Mouse (Mus musculus) lung, embryonic 16.5 days (tissue): ENCODE results near the gene Mef2c. TPM values are rescaled to one million over a fixed set of nuclear protein-coding genes. Genes with fewer than 3 reads are reported as not detected.
A peak's percentile ranks its signal among the peaks of the same experiment; 100 is the strongest.

Experiments used
- ATAC-seq: fragments of 200-750 bp; cut with Nextera tagmentation; 2 replicates; pipeline ENCODE4 v1.8.0; 2017; ENCODE audit warnings: low read depth, mild to moderate bottlenecking, moderate library complexity
- H3K27ac ChIP-seq: fragments of 300-500 bp; sonication (generic); 2 replicates; pipeline ENCODE4 v1.5.1; 2014; ENCODE audit warnings: mild to moderate bottlenecking, control low read depth, low read length
- H3K27me3 ChIP-seq: fragments of 300-500 bp; sonication (generic); 2 replicates; pipeline ENCODE4 v1.6.1; 2014; ENCODE audit warnings: low read depth, low read length, mixed read lengths; ENCODE audit not compliant: control insufficient read depth, insufficient read depth
- H3K36me3 ChIP-seq: fragments of 300-500 bp; sonication (generic); 2 replicates; pipeline ENCODE4 v1.6.1; 2014; ENCODE audit warnings: low read length; ENCODE audit not compliant: control insufficient read depth, insufficient read depth
- H3K4me1 ChIP-seq: fragments of 300-500 bp; sonication (generic); replicated peaks from 2 replicates; pipeline ENCODE4 v1.6.1; 2014; ENCODE audit warnings: low read length, mixed read lengths; ENCODE audit not compliant: control insufficient read depth, insufficient read depth
- H3K4me2 ChIP-seq: fragments of 300-500 bp; sonication (generic); 2 replicates; pipeline ENCODE4 v1.6.1; 2014; ENCODE audit warnings: low read depth, low read length, control low read depth
- H3K4me3 ChIP-seq: fragments of 300-500 bp; sonication (generic); 2 replicates; pipeline ENCODE4 v1.5.1; 2014; ENCODE audit warnings: mild to moderate bottlenecking, low read length, control low read depth
- H3K9ac ChIP-seq: fragments of 300-500 bp; sonication (generic); 2 replicates; pipeline ENCODE4 v1.6.1; 2014; ENCODE audit warnings: low read length, control low read depth
- H3K9me3 ChIP-seq: fragments of 300-500 bp; sonication (generic); 2 replicates; pipeline ENCODE4 v1.6.1; 2016; ENCODE audit warnings: low read length; ENCODE audit not compliant: control insufficient read depth
- WGBS: fragments of 180-500 bp; shearing (Covaris S2); extraction: QIAGEN DNeasy Blood & Tissue Kit; methylation state at CpG from one replicate; pipeline ENCODE4 v1.1.7; 2014; 5-methylcytosine and 5-hydroxymethylcytosine counted together
- polyA plus RNA-seq: library from polyadenylated mRNA; unstranded; fragments of >200 nt; fragmentation: Nextera tagmentation; extraction: Ambion mirVana; gene quantifications from 2 replicates; pipeline ENCODE4 v1.2.1, GENCODE M21; 2015

Gene Mef2c
- polyA plus RNA-seq, 1 experiment from 2014 or later, result 67.2 TPM

GRCm38 (mm10) chr13:83637666-83638065 is 133.8 kb downstream of the Mef2c start:
- H3K27me3 ChIP-seq, result no peaks in the 10 kb centered on the region
- H3K4me2 ChIP-seq, result no peak overlapping the region
- no peaks in the 10 kb centered on the region for H3K9me3 ChIP-seq
- H3K4me1 ChIP-seq, result no peaks in the 10 kb centered on the region
- H3K4me3 ChIP-seq, result no peak overlapping the region
- no peak for ATAC-seq
- H3K36me3 ChIP-seq, result no peaks in the 10 kb centered on the region; the same call in 1 of the 2 replicates
- H3K27ac ChIP-seq, result no peak overlapping the region
- 95% methylated on average over 3 of the region's 3 CpGs for WGBS
- H3K9ac ChIP-seq, result no peak overlapping the region

DNA sequence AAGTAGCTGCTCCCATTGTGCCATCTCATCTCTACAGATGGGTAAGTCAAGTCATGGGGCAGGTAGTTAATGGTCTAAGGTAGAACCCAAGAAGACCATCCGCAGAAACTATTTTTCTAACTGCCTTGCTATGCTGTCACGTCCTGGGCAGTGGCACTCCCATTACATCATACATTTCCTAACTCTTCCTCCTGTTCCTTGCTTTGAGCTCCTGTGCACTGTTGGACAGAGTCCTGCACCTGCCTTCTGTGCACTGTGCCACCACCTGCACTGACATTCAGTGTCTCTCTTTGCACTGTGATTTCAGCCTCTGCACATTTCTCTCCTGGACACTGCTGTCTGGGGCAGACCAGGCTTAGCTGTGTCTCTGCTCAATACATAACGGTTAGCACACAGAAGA is 134.9 kb downstream of the Mef2c start:
- Histone ChIP-seq H3K9me3 (no peaks in the 10 kb centered on the region), H3K9ac (no peak overlapping the region), H3K4me1 (no peaks in the 10 kb centered on the region), H3K27me3 (no peaks in the 10 kb centered on the region), H3K4me2 (no peak overlapping the region), H3K27ac (no peak overlapping the region), H3K4me3 (no peak overlapping the region), H3K36me3 (no peaks in the 10 kb centered on the region)
- WGBS, result 78% methylated on average over 3 of the region's 3 CpGs
- ATAC-seq, result no peak

- Histone ChIP-seq H3K9ac (no peak overlapping the region), H3K4me2 (no peak overlapping the region), H3K4me1 (no peaks in the 10 kb centered on the region; the same call in 1 of the 2 replicates), H3K27me3 (no peaks in the 10 kb centered on the region), H3K9me3 (no peaks in the 10 kb centered on the region), H3K4me3 (no peak overlapping the region), H3K27ac (no peak overlapping the region), H3K36me3 (peaks cover 4% of the 10 kb centered on the region; the same call in 1 of the 2 replicates)
- ATAC-seq, result no peak
- WGBS, result 75% methylated on average over 3 of the region's 3 CpGs
These were observed 145.2 kb downstream of the Mef2c start for GRCm38 (mm10) chr13:83649051-83649450.

DNA sequence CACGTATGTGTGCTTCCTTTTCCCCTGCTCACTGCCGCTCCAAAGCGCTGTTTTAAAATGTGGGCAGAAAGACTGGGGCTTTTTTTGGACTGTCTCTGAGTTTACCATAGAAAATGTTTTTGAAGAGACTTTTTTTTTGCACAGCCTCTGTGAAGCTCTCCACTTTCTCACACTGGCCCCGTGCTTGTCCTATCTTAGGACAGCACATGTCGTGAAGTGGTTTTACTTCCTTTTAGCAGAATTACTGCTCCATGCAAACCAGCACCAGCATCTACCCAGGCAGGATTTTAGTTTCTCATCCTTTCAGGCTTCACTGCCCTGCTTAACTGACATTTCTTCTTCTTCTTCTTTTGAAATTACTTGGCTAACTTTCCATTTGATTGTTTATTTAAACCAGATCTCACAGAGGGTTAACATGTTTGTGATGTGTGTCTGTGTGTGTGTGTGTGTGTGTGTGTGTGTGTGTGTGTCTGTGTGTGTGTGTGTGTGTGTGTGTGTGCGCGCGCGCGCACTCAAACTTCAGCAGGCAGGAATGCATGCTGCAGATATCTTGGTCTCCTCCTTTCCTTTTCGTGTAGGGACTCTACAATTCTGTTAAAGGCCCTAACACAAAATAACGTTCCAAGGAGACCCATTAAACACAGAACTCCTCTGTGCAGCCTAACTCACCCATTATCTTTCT is 146.1 kb downstream of the Mef2c start:
- Histone ChIP-seq H3K36me3 (peaks cover 4% of the 10 kb centered on the region; the same call in 1 of the 2 replicates), H3K4me2 (no peak overlapping the region), H3K9me3 (no peaks in the 10 kb centered on the region), H3K4me1 (no peaks in the 10 kb centered on the region; the same call in 1 of the 2 replicates), H3K27ac (no peak overlapping the region), H3K27me3 (no peaks in the 10 kb centered on the region), H3K9ac (no peak overlapping the region), H3K4me3 (no peak overlapping the region)
- WGBS, result 60% methylated on average over 12 of the region's 12 CpGs
- ATAC-seq, result peak; percentile 38; the same call in 1 of the 2 replicates

DNA sequence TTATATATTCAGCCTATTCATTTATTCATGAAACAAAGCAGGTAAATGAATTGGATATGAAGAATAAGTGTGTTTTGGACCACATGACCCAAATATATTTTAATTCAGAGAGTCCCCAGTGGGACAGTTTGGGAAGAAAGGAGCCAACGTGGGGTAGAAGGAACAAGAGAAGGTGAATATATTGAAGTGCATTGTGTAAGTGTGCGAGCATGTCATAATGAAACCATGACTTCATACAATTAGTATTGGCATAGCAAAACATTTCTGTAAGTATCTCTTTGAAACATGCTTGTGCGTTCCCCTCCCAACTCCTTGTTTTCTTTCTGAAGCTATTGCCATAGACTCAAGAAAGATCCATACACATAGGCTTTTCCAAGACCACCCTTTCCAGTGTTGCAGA is 147.0 kb downstream of the Mef2c start:
- Histone ChIP-seq H3K27ac (no peak overlapping the region), H3K9me3 (no peaks in the 10 kb centered on the region), H3K4me3 (no peak overlapping the region), H3K4me1 (no peaks in the 10 kb centered on the region; the same call in 1 of the 2 replicates), H3K9ac (no peak overlapping the region), H3K27me3 (no peaks in the 10 kb centered on the region), H3K36me3 (peaks cover 4% of the 10 kb centered on the region; the same call in 1 of the 2 replicates), H3K4me2 (no peak overlapping the region)
- no peak for ATAC-seq
- WGBS, result 86% methylated on average over 3 of the region's 3 CpGs

GRCm38 (mm10) chr13:83651941-83652548 is 148.2 kb downstream of the Mef2c start:
- ATAC-seq, result no peak
- no peak overlapping the region for H3K4me2 ChIP-seq
- no peak overlapping the region for H3K9ac ChIP-seq
- H3K4me3 ChIP-seq, result no peak overlapping the region
- no peaks in the 10 kb centered on the region for H3K27me3 ChIP-seq
- 74% methylated on average over 7 of the region's 7 CpGs for WGBS
- no peaks in the 10 kb centered on the region; the same call in 1 of the 2 replicates for H3K4me1 ChIP-seq
- no peak overlapping the region for H3K27ac ChIP-seq
- no peaks in the 10 kb centered on the region for H3K36me3 ChIP-seq
- H3K9me3 ChIP-seq, result no peaks in the 10 kb centered on the region

DNA sequence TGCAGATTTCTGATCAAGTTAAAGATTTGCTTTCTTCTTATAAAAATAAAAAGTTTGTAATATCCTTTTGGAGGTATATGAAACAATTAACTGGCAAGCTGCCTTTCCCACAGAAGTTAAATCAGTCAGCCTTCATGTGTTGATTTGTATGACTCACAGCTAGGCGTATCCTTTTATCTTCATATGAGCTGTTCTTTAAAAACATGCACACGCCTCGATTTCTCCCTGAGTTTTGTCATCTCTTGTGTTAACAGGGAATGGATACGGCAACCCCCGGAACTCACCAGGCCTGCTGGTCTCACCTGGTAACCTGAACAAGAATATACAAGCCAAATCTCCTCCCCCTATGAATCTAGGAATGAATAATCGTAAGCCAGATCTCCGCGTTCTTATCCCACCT is 148.7 kb downstream of the Mef2c start:
- WGBS, result 84% methylated on average over 8 of the region's 8 CpGs
- no peak overlapping the region for H3K4me3 ChIP-seq
- H3K4me1 ChIP-seq, result no peaks in the 10 kb centered on the region; the same call in 1 of the 2 replicates
- no peaks in the 10 kb centered on the region for H3K27me3 ChIP-seq
- H3K4me2 ChIP-seq, result no peak overlapping the region
- ATAC-seq, result no peak
- no peak overlapping the region for H3K27ac ChIP-seq
- no peaks in the 10 kb centered on the region for H3K36me3 ChIP-seq
- no peaks in the 10 kb centered on the region for H3K9me3 ChIP-seq
- H3K9ac ChIP-seq, result no peak overlapping the region

GRCm38 (mm10) chr13:83654889-83655769 is 151.3 kb downstream of the Mef2c start:
- Histone ChIP-seq H3K27ac (no peak overlapping the region), H3K36me3 (no peaks in the 10 kb centered on the region), H3K27me3 (no peaks in the 10 kb centered on the region), H3K4me2 (no peak overlapping the region), H3K9ac (no peak overlapping the region), H3K4me1 (no peaks in the 10 kb centered on the region), H3K9me3 (no peaks in the 10 kb centered on the region), H3K4me3 (no peak overlapping the region)
- 34% methylated on average over 8 of the region's 8 CpGs for WGBS
- peak; percentile 56; the same call in 1 of the 2 replicates for ATAC-seq

GRCm38 (mm10) chr13:83656094-83656493 is 152.3 kb downstream of the Mef2c start:
- no peaks in the 10 kb centered on the region for H3K9me3 ChIP-seq
- WGBS, result 83% methylated on average over 7 of the region's 7 CpGs
- H3K4me1 ChIP-seq, result no peaks in the 10 kb centered on the region
- no peak overlapping the region for H3K9ac ChIP-seq
- H3K4me3 ChIP-seq, result no peak overlapping the region
- no peak overlapping the region for H3K4me2 ChIP-seq
- H3K27me3 ChIP-seq, result no peaks in the 10 kb centered on the region
- no peaks in the 10 kb centered on the region for H3K36me3 ChIP-seq
- H3K27ac ChIP-seq, result no peak overlapping the region
- no peak for ATAC-seq
